Mouse (Mus musculus) lung, embryonic 15.5 days (tissue): Measurements from ENCODE around the gene Mapkap1. TPM values are rescaled to one million over a fixed set of nuclear protein-coding genes. Genes with fewer than 3 reads are reported as not detected.

ENCODE experiments used
- ATAC-seq: fragments of 200-750 bp; cut with Nextera tagmentation; 2 replicates; pipeline ENCODE4 v1.8.0; 2017; ENCODE audit warnings: moderate number of reproducible peaks, borderline replicate concordance; ENCODE audit not compliant: low FRiP score, low TSS enrichment; ENCODE audit errors: extremely low read depth
- H3K27ac ChIP-seq: fragments of 300-500 bp; sonication (generic); 2 replicates; pipeline ENCODE4 v1.5.1; 2015; ENCODE audit warnings: moderate library complexity, mild to moderate bottlenecking, inconsistent platforms
- H3K27me3 ChIP-seq: fragments of 300-500 bp; sonication (generic); 2 replicates; pipeline ENCODE4 v1.6.1; 2015; ENCODE audit warnings: inconsistent platforms
- H3K36me3 ChIP-seq: fragments of 300-500 bp; sonication (generic); 2 replicates; pipeline ENCODE4 v1.6.1; 2015; ENCODE audit warnings: inconsistent platforms
- H3K4me1 ChIP-seq: fragments of 300-500 bp; sonication (generic); 2 replicates; pipeline ENCODE4 v1.6.1; 2015; ENCODE audit warnings: inconsistent platforms
- H3K4me2 ChIP-seq: fragments of 300-500 bp; sonication (generic); 2 replicates; pipeline ENCODE4 v1.6.1; 2015; ENCODE audit warnings: inconsistent platforms, mild to moderate bottlenecking, moderate library complexity
- H3K4me3 ChIP-seq: fragments of 300-500 bp; sonication (generic); 2 replicates; pipeline ENCODE4 v1.5.1; 2015; ENCODE audit warnings: mild to moderate bottlenecking, inconsistent platforms
- H3K9ac ChIP-seq: fragments of 300-500 bp; sonication (generic); 2 replicates; pipeline ENCODE4 v1.6.1; 2015; ENCODE audit warnings: inconsistent platforms
- H3K9me3 ChIP-seq: fragments of 300-500 bp; sonication (generic); 2 replicates; pipeline ENCODE4 v1.6.1; 2016; ENCODE audit warnings: inconsistent platforms
- WGBS: fragments of 180-500 bp; shearing (Covaris S2); methylation state at CpG from one replicate; pipeline ENCODE4 v1.1.7; 2015; 5-methylcytosine and 5-hydroxymethylcytosine counted together
- polyA plus RNA-seq: library from polyadenylated mRNA; unstranded; fragments of >200 nt; fragmentation: Nextera tagmentation; extraction: Ambion mirVana; gene quantifications from 2 replicates; pipeline ENCODE4 v1.2.1, GENCODE M21; 2015

Mapkap1 gene
- 97.3 and 100 TPM in 2 replicates for polyA plus RNA-seq

DNA sequence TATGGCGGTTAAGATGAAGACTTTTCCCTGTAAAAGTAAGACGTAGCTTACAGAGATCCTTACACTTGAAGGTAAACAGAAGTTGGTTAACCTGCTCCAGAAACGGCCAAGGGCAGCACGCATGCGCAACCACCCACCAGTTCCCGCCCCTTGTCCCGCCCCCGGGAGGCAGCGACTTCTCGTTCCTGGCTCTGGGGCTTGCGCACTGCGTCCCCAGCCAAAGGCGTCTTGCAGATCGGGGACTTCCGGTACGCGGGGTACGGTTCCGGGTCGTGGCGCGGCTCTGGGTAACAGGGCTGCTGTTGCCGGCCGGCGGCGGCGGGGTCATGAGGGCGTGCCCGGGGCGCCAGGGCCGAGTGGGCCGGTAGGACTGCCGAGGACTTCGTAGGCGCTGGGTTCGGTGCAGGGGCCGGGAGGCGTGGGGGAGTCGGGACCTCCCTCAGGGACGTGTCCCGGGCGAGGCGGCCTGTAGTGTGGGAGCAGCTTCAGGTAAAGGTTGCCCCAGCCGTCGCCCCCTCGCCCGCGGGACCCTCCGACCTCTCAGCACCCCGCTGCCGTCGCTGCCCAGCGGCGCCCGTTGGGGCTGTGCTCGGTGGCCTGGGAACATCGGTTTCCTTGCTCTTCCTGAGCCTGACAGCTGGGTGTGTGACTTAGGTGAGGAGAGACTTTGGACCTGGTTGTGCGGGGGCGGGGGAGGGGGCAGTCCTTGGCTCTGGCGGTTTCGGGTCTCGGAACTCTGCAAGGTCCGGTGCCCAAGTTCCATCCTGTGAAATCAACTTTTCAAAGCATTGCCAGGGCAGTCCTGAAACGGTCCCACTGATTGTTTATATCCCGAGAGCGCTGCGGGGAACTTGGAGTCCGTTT, at the start of gene Mapkap1:
Gene Mapkap1 (plus strand): TSS at position 171 of the 864 bp plus-strand sequence.
- Histone ChIP-seq H3K27ac (peak within 1 kb of the TSS; percentile 17; the same call in 1 of the 2 replicates), H3K36me3 (no peaks in the 10 kb centered on the region), H3K4me3 (peak within 1 kb of the TSS; percentile 81), H3K9ac (peak within 1 kb of the TSS; percentile 78), H3K4me2 (peak within 1 kb of the TSS; percentile 75), H3K4me1 (peaks cover 25% of the 10 kb centered on the region), H3K9me3 (no peaks in the 10 kb centered on the region), H3K27me3 (no peaks in the 10 kb centered on the region)
- ATAC-seq = peak; percentile 98
- WGBS = under 1% methylated on average over 59 of the region's 68 CpGs

DNA sequence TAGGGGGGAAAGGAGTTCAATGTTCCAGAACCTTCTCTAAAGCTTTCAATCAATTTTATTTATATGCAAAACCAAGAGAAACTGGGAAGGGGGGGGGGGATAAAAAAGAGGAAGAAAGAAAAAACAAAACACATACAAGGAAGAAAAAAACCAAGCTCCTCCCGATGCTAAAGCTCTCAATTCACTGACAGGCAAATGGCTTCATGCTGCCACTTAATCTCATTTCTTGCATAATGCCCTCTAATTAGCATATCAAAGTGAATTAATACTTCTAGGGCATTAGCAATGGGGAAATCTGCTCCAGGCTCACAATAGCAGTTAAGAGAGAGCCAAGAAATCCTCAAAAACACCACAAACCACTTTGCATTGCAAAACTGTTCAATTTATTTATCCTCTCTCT, 42.9 kb upstream of the Mapkap1 start:
- Histone ChIP-seq H3K27ac (no peak overlapping the region), H3K36me3 (0 out of 2 replicates have a peak, but pooled peaks cover 4% of the 10 kb centered on the region), H3K9ac (no peak overlapping the region), H3K9me3 (no peaks in the 10 kb centered on the region), H3K27me3 (no peaks in the 10 kb centered on the region), H3K4me1 (peaks cover 26% of the 10 kb centered on the region), H3K4me2 (no peak overlapping the region), H3K4me3 (no peak overlapping the region)
- no peak for ATAC-seq
- 4% methylated on average over 1 of the region's 1 CpGs for WGBS

DNA sequence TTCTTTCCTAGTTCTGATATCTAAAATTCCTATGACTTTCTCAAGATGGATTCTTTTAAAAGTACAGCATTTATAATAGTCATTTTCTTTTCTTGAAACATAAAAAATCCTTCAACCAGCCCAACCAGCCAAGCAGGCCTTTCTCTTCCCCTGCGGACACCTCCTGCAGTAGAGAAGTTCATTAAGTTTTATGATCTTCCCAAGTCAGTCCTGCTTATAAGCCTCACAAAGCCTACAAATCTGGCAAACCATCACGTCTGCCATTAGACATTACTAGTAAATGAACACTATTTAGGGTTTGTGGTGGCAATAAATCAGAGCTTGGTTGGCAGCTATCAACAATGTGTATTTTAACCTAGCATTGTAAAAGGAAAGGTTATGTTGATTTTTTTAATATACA, 39.5 kb upstream of the Mapkap1 start:
- H3K36me3 ChIP-seq = no peaks in the 10 kb centered on the region
- H3K4me1 ChIP-seq = peaks cover 22% of the 10 kb centered on the region
- 79% methylated on average over 2 of the region's 2 CpGs for WGBS
- no peaks in the 10 kb centered on the region for H3K9me3 ChIP-seq
- no peak overlapping the region for H3K27ac ChIP-seq
- no peak overlapping the region for H3K4me2 ChIP-seq
- ATAC-seq = no peak
- no peak overlapping the region for H3K4me3 ChIP-seq
- no peak overlapping the region for H3K9ac ChIP-seq
- H3K27me3 ChIP-seq = no peaks in the 10 kb centered on the region

DNA sequence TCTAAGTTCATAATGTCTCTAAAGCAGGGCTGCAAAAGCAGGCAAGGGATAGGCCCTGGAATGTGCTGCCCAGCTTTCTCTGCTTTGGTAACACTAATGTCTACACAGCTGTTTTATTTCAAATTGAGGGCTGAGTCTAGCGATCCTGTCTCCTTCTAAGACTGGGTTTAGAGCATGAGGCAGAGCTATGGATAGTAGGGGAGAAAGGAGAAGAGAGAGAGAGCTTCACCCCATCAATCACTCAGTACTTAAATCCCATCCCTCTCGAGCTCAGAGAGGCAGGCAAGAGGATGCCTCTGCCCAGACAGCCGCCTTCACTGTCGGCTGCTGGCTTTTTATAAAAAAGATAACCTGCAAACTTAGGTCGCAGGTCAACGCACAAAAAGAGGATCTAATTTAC, 38.2 kb upstream of the Mapkap1 start:
- 17% methylated on average over 6 of the region's 6 CpGs for WGBS
- ATAC-seq = no peak
- peak overlapping the region; percentile 12 for H3K4me3 ChIP-seq
- H3K27ac ChIP-seq = no peak overlapping the region
- H3K27me3 ChIP-seq = no peaks in the 10 kb centered on the region
- H3K4me1 ChIP-seq = peaks cover 27% of the 10 kb centered on the region
- no peak overlapping the region for H3K9ac ChIP-seq
- peak overlapping the region; percentile 43 for H3K4me2 ChIP-seq
- no peaks in the 10 kb centered on the region for H3K36me3 ChIP-seq
- H3K9me3 ChIP-seq = no peaks in the 10 kb centered on the region

DNA sequence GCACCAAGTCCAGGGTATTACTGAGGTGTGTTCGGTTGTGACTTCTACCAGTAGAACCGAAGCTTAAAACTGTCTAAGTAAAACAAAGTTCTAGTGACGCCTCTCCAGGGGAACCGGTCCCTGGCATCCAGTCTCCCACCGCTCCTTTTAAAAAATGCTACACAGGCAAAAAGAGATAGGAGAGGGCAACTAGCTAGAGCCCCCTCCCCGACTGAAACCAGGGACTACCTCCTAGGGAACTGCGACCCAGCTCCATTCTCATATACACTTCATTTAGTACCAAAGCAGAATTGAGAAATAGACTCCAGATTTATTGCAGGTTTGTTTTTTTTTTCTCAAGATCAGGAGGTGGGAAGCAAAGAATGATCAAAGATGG, 36.2 kb upstream of the Mapkap1 start:
- peak overlapping the region; percentile 85 for H3K4me3 ChIP-seq
- H3K9ac ChIP-seq = peak overlapping the region; percentile 95
- H3K4me2 ChIP-seq = peak overlapping the region; percentile 89
- H3K36me3 ChIP-seq = no peaks in the 10 kb centered on the region
- H3K9me3 ChIP-seq = no peaks in the 10 kb centered on the region
- ATAC-seq = no peak
- peaks cover 28% of the 10 kb centered on the region for H3K4me1 ChIP-seq
- WGBS = 5% methylated on average over 7 of the region's 7 CpGs
- H3K27me3 ChIP-seq = no peaks in the 10 kb centered on the region
- peak overlapping the region; percentile 100 for H3K27ac ChIP-seq

DNA sequence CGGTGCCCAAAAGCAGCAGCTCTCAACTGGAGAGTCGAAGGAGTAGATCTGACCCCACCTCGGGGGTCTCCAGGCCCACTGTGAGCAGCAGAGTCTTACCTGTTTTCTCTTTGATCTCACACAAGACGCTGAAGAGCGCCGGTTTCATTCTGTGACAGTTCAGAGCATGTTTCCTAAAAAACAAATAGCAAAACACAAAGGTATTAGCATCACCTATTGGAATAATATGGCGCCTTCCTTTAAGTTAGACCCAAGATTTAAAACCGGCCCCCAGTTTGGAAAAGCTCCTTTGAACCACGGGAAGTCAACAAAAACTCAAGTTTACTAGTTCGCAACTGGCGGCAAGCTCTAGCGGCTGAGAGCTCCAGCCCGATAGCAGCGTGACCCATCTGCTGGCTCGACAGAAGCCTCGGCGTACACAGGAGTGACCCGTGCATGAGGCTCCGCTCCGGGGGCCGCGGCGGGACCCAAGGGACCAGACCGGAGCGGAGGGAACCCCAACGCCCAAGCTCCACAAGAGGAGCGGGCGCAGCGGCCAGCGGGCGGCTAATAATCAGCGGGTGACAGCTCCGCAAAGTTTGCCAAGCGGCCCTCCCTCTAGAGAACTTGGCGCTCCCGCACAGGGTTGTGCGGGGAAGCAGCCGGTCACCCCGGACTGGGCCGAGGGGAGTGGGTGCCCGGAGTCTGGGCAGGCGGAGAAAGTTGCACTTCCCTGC, 35.7 kb upstream of the Mapkap1 start:
- Histone ChIP-seq H3K4me2 (peak overlapping the region; percentile 89), H3K27me3 (no peaks in the 10 kb centered on the region), H3K4me1 (peaks cover 28% of the 10 kb centered on the region), H3K9ac (peak overlapping the region; percentile 95), H3K36me3 (no peaks in the 10 kb centered on the region), H3K9me3 (no peaks in the 10 kb centered on the region), H3K4me3 (peak overlapping the region; percentile 85), H3K27ac (peak overlapping the region; percentile 100)
- no peak for ATAC-seq
- WGBS = under 1% methylated on average over 42 of the region's 42 CpGs

DNA sequence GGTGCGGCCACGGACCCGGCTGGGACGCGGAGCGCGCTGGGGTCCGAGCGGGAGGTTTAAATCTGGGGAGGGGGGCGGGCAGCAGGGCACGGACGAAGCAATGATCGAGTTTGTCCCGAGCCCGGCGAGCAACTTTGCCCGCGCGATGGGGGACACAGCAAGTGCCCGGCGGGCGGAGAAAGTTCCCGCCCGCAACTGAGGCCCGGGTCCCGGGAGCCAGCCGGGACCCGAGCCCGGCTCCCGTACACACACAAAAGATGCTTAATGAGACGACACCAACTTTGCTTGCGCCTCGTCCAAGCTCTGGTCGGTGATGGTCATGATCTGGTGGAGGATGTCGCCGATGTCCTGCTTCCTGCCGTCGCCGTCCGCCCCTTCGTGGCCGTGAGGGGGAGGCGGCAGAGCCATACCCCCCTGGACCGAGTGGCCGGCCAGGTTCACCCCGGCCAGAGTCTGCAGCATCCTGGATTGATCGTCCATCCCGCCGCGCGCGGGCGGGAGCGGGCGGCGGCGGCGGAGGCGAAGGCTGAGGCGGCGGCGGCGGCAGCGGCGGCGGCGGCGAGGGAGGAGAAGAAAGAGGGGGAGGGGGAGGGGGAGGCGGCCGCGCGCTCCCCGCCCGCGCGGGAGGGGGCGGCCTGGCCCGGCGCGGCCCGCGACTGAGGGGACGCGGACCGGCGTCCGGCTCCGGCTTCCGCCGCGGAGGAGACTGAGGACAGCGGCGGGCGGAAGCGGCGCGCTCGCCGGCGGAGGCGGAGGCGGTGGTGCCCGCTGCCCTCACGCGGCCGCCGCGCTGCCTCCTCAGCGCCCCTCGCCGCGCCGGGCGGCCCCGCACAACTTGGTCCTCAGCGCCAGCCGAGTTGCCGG, 34.9 kb upstream of the Mapkap1 start:
- H3K9me3 ChIP-seq = no peaks in the 10 kb centered on the region
- peak overlapping the region; percentile 100 for H3K27ac ChIP-seq
- H3K4me3 ChIP-seq = peak overlapping the region; percentile 85
- H3K9ac ChIP-seq = peak overlapping the region; percentile 95
- peak overlapping the region; percentile 89 for H3K4me2 ChIP-seq
- ATAC-seq = peak; percentile 36; the same call in 1 of the 2 replicates
- under 1% methylated on average over 96 of the region's 118 CpGs for WGBS
- H3K4me1 ChIP-seq = peaks cover 28% of the 10 kb centered on the region
- no peaks in the 10 kb centered on the region for H3K36me3 ChIP-seq
- H3K27me3 ChIP-seq = no peaks in the 10 kb centered on the region

DNA sequence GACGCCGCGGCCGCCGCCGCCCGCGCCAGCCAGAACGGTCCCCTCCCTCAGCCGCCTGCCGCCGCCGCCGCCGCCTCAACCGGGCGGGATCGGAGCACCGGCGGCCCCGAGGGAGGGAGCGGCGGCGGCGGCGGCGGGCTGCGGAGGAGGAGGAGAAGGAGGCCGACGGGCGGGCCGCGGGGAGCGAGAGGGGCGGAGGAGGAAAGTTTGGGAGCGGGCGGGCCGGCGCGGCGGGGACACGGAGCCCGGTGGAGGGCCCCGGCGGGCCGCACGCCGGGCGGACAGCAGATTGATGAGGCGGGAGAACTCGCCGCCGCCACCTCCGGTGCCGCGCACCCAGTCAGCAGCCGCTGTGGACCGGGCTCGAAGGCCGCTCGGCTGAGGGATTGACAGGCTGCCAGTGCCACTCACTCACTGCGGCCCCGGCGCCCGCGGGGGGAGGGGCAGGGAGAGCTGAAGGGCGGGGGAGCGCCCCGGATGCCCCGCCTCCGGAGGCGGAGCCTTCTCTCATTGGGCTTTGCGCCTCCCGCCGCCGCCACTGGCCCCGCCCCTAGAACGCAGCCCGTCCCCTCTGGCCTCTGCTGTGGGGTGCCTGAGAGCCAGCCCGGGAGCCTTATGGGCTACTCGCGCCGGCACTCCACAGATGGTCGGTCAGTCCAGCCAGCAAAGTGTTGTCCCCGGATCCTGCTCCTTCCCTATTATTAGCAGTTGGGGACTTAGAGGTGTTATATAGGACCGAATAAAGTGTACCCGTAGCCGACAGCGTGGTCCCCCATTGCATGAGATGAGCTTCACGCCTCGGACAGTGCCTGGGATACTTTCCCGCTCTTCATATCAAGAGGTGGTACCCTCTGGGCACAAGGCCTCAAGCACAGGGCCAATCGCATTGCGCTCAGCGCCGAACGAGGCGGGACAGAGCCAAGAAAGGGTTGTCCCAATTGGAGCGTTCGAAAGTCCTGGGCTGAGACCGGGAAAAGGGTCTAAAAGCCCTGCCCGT, 34.0 kb upstream of the Mapkap1 start, which contains the start of gene Pbx3:
Gene Pbx3 (minus strand): TSS at position 838 of the 997 bp plus-strand sequence.
- peak; percentile 95 for ATAC-seq
- Histone ChIP-seq H3K36me3 (no peaks in the 10 kb centered on the region), H3K4me1 (peaks cover 25% of the 10 kb centered on the region), H3K27me3 (no peaks in the 10 kb centered on the region), H3K9ac (peak within 1 kb of the TSS; percentile 95), H3K4me2 (peak within 1 kb of the TSS; percentile 89), H3K27ac (peak within 1 kb of the TSS; percentile 100), H3K4me3 (peak within 1 kb of the TSS; percentile 85), H3K9me3 (no peaks in the 10 kb centered on the region)
- under 1% methylated on average over 63 of the region's 102 CpGs for WGBS

DNA sequence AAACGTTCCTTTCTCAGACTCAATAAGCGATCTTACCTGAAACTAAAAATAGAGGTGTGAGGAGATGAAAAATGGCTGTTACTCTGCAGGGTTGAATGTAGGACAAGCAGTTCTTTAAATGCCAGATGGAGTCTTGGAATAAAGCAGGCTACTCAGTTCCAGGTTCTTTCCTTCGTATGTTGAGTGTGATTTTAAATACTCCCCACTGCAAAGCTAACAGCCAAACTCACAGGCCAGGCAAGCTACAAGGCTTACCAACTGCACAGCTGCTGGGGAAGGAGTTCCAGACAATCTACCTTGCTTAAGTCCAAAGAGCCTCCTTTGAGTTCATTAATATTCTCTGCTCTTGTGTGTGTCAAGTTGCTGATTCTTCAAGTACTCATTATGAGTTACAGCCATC, 32.7 kb upstream of the Mapkap1 start:
- WGBS = 43% methylated on average over 3 of the region's 3 CpGs
- H3K4me3 ChIP-seq = no peak overlapping the region
- H3K36me3 ChIP-seq = no peaks in the 10 kb centered on the region
- peaks cover 18% of the 10 kb centered on the region for H3K4me1 ChIP-seq
- no peak overlapping the region for H3K9ac ChIP-seq
- ATAC-seq = no peak
- no peak overlapping the region for H3K27ac ChIP-seq
- H3K27me3 ChIP-seq = no peaks in the 10 kb centered on the region
- peak overlapping the region; percentile 89 for H3K4me2 ChIP-seq
- no peaks in the 10 kb centered on the region for H3K9me3 ChIP-seq

DNA sequence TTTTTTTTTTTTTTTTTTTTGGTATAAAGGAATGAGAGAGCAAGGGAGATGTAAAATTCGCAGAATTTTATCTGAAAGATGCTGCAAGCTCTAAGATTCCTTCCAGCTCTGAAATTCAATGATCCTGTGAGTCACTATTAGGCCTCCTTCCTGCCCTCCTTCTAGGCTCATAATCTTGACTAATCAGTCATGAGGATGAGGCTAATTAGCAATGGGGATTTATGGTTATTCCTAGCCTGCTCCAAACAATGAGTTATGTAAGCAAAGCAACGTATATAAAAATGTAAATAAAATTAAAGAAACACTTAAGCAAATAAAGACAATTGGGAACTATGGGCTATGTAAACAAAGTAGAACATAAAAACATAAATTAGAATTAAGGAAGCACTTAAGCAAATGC, 32.2 kb upstream of the Mapkap1 start:
- no peak overlapping the region for H3K4me3 ChIP-seq
- no peaks in the 10 kb centered on the region for H3K9me3 ChIP-seq
- H3K4me2 ChIP-seq = no peak overlapping the region
- H3K27me3 ChIP-seq = no peaks in the 10 kb centered on the region
- peaks cover 16% of the 10 kb centered on the region for H3K4me1 ChIP-seq
- WGBS = 61% methylated on average over 2 of the region's 2 CpGs
- H3K9ac ChIP-seq = no peak overlapping the region
- no peak for ATAC-seq
- no peak overlapping the region for H3K27ac ChIP-seq
- no peaks in the 10 kb centered on the region for H3K36me3 ChIP-seq
